Mouse (Mus musculus) CH12.LX (cell line): ENCODE measurements around the gene Ppara.

ENCODE experiments used
- CTCF ChIP-seq, 2 experiments: IDR thresholded peaks in 1 of 2; conservative IDR thresholded peaks in 1 of 2; 2 replicates each; pipeline ENCODE4 v1.5.1; 2011 to 2012; ENCODE audit warnings: low read depth in 2 of 2, low read length in 2 of 2, improper control_type of control experiment in 1 of 2, inconsistent platforms in 1 of 2, mild to moderate bottlenecking in 1 of 2, moderate library complexity in 1 of 2
- EP300 ChIP-seq: IDR thresholded peaks from 2 replicates; pipeline ENCODE4 v1.6.1; 2011; ENCODE audit warnings: low read length, improper control_type of control experiment
- ZMIZ1 ChIP-seq: IDR thresholded peaks from 2 replicates; pipeline ENCODE4 v1.6.1; 2012; ENCODE audit warnings: low read depth, mild to moderate bottlenecking, inconsistent platforms, low read length, improper control_type of control experiment

DNA sequence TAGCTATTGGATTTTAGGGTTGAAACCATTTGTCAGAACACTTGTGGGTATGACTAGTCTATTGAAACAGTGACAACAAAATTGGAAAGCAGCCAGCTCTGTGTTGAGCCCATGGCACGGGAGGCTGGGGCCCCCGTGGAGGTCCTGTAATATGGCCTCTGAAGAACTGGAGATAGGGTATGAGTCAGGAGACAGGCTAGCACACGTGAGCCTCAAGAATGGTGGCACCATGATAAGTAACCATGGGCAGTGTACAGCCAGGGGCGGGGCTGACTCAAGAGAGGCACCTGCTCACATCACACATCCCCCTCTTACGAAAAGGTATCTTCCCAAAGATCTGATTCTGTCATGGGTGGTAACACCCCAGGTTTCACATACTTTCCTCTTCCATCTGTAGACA lies 51.9 kb downstream of the Ppara start:
- no peak for TF ChIP-seq EP300
- no peak for TF ChIP-seq ZMIZ1
- no peak for TF ChIP-seq CTCF (conservative IDR thresholded peaks at IDR 0.05 in 1 of 2, IDR thresholded peaks at IDR 0.05 in 1 of 2; ENCODE audit: low read depth in 2 of 2, low read length in 2 of 2)
